Mouse (Mus musculus) 3T3-L1 (cell line): ENCODE measurements at regions not wholly inside any gene's neighbourhood (a gene's known extent, or its start where the extent isn't known, plus 50 kb on each side); places are given as distances from the start of the nearest gene placed in this dataset.

ENCODE experiments used
- DNase-seq: peaks from one replicate; pipeline ENCODE4 v3.0.0-alpha.2; 2015; ENCODE audit warnings: low read depth, low spot score

- no peak for DNase-seq
Observed at GRCm38 (mm10) chr10:102705848-102706247, 193.8 kb downstream of the Rassf9 start.

- no peak for DNase-seq
Observed at GRCm38 (mm10) chr10:102694810-102695209, 182.8 kb downstream of the Rassf9 start.

GRCm38 (mm10) chr10:102689966-102690365, 177.9 kb downstream of the Rassf9 start:
- no peak for DNase-seq

GRCm38 (mm10) chr10:102686667-102687397, 174.8 kb downstream of the Rassf9 start:
- no peak for DNase-seq

GRCm38 (mm10) chr10:102685833-102686434, 173.9 kb downstream of the Rassf9 start:
- no peak for DNase-seq

GRCm38 (mm10) chr10:102667359-102667758, 155.3 kb downstream of the Rassf9 start:
- DNase-seq: peak; percentile 15

GRCm38 (mm10) chr10:102659683-102660082, 147.7 kb downstream of the Rassf9 start:
- DNase-seq: peak; percentile 13

- DNase-seq: no peak
Observed at GRCm38 (mm10) chr10:102636507-102636906, 124.5 kb downstream of the Rassf9 start.

GRCm38 (mm10) chr10:102633438-102633837, 121.4 kb downstream of the Rassf9 start:
- DNase-seq: no peak

GRCm38 (mm10) chr10:102628609-102629008, 116.6 kb downstream of the Rassf9 start:
- no peak for DNase-seq

GRCm38 (mm10) chr10:102623895-102624294, 111.9 kb downstream of the Rassf9 start:
- no peak for DNase-seq

- peak; percentile 56 for DNase-seq
Observed at GRCm38 (mm10) chr10:102622583-102623008, 110.6 kb downstream of the Rassf9 start.

GRCm38 (mm10) chr10:102618711-102619110, 106.7 kb downstream of the Rassf9 start:
- DNase-seq: no peak

GRCm38 (mm10) chr10:102615962-102616595, 104.1 kb downstream of the Rassf9 start:
- no peak for DNase-seq
